Mouse (Mus musculus): ENCODE results near the gene Trp53bp2. TPM values are rescaled to one million over a fixed set of nuclear protein-coding genes. Genes with fewer than 3 reads are reported as not detected.
A peak's percentile ranks its signal among the peaks of the same experiment; 100 is the strongest.

Trp53bp2 gene
- total and polyA plus RNA-seq, 2 experiments from 2014 or later = 9.9 to 21.1 TPM

DNA sequence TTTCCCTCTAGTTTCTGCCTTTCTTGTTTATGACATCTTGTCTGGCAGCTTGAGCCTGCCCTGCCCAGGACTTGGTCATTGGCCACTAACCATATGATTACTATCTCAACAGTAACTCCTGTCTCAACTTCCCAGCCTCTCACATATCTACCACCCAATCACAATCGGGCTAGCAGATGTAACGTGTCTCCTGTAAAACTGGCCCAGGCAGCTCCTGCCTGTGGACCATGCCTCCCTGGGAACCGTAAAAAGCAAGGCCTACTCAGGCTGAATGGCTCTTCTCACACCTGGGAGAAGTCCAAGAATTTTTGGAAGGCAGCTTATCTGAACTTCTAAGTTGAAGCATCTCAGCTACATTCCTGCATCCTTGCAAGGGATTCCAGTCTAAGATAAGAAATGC lies 10.2 kb upstream of the Trp53bp2 start:
- ATAC-seq (ENCODE audit: low FRiP score) (no peak), DNase-seq (ENCODE audit: low spot score) (no peak)
- H3K36me3 ChIP-seq (ENCODE audit: insufficient read depth, low read length) = no peaks in the 10 kb centered on the region

DNA sequence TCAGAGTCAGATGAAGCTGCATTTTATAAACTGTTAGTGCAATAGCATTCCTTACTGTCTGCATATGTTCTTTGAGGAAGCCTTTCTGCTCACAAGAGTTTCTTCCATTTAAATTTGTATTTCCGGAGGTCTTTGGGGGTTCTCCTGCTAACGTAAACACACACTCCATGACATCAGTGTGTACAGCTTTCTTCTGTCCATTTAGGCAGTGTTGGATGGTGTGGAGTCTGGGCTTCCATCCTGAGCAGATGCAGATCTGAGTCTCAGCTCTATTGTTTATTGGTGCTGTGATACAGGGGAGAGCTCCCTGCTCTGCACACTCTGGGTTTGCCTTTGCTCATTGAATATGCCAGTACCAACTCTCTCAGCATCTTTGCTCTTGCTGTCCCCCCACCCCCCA lies 9.8 kb upstream of the Trp53bp2 start:
- no peaks in the 10 kb centered on the region for H3K4me1 ChIP-seq (ENCODE audit: insufficient read depth, low read length)
- no peak overlapping the region for H3K27ac ChIP-seq (ENCODE audit: low read depth, low read length)
- DNase-seq (ENCODE audit: low spot score) (no peak), ATAC-seq (ENCODE audit: low FRiP score) (no peak)
- no peak for TF ChIP-seq CTCF (IDR thresholded peaks at IDR 0.05)
- no peak overlapping the region for H3K4me2 ChIP-seq (ENCODE audit: low read depth, low read length, poor library complexity, severe bottlenecking)
- 94% methylated on average over 2 of the region's 2 CpGs for WGBS
- H3K9me3 ChIP-seq (ENCODE audit: low read length) = no peaks in the 10 kb centered on the region
- H3K4me3 ChIP-seq (ENCODE audit: low read depth, low read length) = no peak overlapping the region
- H3K9ac ChIP-seq (replicated peaks; ENCODE audit: low read length, poor library complexity, severe bottlenecking) = no peak overlapping the region
- no peaks in the 10 kb centered on the region for H3K36me3 ChIP-seq (ENCODE audit: insufficient read depth, low read length)
- H3K27me3 ChIP-seq (ENCODE audit: insufficient read depth, low read length) = no peaks in the 10 kb centered on the region

More for the DNA sequence above, 10.2 kb upstream of the Trp53bp2 start:
- no peak overlapping the region for H3K4me2 ChIP-seq (ENCODE audit: low read depth, low read length, poor library complexity, severe bottlenecking)
- H3K27ac ChIP-seq (ENCODE audit: low read depth, low read length) = no peak overlapping the region
- no peak for TF ChIP-seq CTCF (IDR thresholded peaks at IDR 0.05)
- H3K4me1 ChIP-seq (ENCODE audit: insufficient read depth, low read length) = no peaks in the 10 kb centered on the region
- no peak overlapping the region for H3K9ac ChIP-seq (replicated peaks; ENCODE audit: low read length, poor library complexity, severe bottlenecking)
- no peaks in the 10 kb centered on the region for H3K27me3 ChIP-seq (ENCODE audit: insufficient read depth, low read length)
- no peaks in the 10 kb centered on the region for H3K9me3 ChIP-seq (ENCODE audit: low read length)
- WGBS = 75% methylated on average over 3 of the region's 3 CpGs
- H3K4me3 ChIP-seq (ENCODE audit: low read depth, low read length) = no peak overlapping the region

DNA sequence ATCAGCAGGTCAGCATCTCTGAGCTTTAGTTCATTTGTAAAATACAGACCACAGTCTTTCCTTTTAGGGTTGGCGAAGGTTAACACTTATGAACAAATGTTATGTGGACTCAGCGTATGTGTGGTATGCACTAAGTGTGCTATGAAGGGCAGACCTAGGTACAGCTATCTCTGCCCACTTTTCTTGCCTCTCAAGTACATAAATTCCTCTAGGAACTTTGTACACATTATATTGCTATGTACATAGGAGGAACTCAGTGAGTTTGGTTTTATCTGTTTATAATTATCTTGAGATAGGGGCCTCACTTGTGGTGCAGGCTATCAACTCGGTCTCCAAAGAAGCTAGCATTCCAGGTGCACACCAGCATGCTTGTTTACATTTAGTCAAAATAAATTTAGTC lies 9.1 kb upstream of the Trp53bp2 start:
- DNase-seq (ENCODE audit: low spot score) (no peak), ATAC-seq (ENCODE audit: low FRiP score) (no peak)
- WGBS = 96% methylated on average over 3 of the region's 3 CpGs
- H3K36me3 ChIP-seq (ENCODE audit: insufficient read depth, low read length) = no peaks in the 10 kb centered on the region
- no peak overlapping the region for H3K4me2 ChIP-seq (ENCODE audit: low read depth, low read length, poor library complexity, severe bottlenecking)
- no peak overlapping the region for H3K9ac ChIP-seq (replicated peaks; ENCODE audit: low read length, poor library complexity, severe bottlenecking)
- no peak for TF ChIP-seq CTCF (IDR thresholded peaks at IDR 0.05)
- H3K27ac ChIP-seq (ENCODE audit: low read depth, low read length) = no peak overlapping the region
- H3K4me3 ChIP-seq (ENCODE audit: low read depth, low read length) = no peak overlapping the region
- H3K9me3 ChIP-seq (ENCODE audit: low read length) = no peaks in the 10 kb centered on the region
- no peaks in the 10 kb centered on the region for H3K4me1 ChIP-seq (ENCODE audit: insufficient read depth, low read length)
- H3K27me3 ChIP-seq (ENCODE audit: insufficient read depth, low read length) = no peaks in the 10 kb centered on the region

DNA sequence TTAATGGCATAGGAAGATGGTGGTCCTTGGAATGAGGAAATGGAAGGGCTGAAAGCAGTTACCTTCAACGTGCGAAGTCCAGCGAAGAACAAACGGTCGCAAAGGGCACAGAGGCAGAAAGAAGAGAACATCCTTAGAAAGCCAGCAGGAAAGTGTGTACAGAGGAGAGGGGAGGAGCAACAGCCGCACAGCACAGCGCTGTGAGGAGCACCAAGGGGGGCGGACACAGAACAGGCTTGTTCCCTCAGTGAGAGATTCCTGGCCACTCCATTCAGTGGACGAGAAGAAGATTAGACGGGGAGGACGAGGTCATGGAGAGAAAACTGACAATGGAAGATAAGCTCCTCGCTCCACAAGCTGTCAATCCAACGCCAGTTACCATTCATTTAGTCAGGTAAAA lies 5.9 kb upstream of the Trp53bp2 start:
- H3K9ac ChIP-seq (replicated peaks; ENCODE audit: low read length, poor library complexity, severe bottlenecking) = no peak overlapping the region
- H3K4me2 ChIP-seq (ENCODE audit: low read depth, low read length, poor library complexity, severe bottlenecking) = no peak overlapping the region
- no peaks in the 10 kb centered on the region for H3K27me3 ChIP-seq (ENCODE audit: insufficient read depth, low read length)
- H3K4me3 ChIP-seq (ENCODE audit: low read depth, low read length) = no peak overlapping the region
- no peak for ATAC-seq (ENCODE audit: low FRiP score)
- no peak for TF ChIP-seq CTCF (IDR thresholded peaks at IDR 0.05)
- H3K9me3 ChIP-seq (ENCODE audit: low read length) = no peaks in the 10 kb centered on the region
- no peak overlapping the region for H3K27ac ChIP-seq (ENCODE audit: low read depth, low read length)
- H3K36me3 ChIP-seq (ENCODE audit: insufficient read depth, low read length) = no peaks in the 10 kb centered on the region
- no peak for DNase-seq (ENCODE audit: low spot score)
- WGBS = 46% methylated on average over 13 of the region's 13 CpGs
- H3K4me1 ChIP-seq (ENCODE audit: insufficient read depth, low read length) = no peaks in the 10 kb centered on the region

DNA sequence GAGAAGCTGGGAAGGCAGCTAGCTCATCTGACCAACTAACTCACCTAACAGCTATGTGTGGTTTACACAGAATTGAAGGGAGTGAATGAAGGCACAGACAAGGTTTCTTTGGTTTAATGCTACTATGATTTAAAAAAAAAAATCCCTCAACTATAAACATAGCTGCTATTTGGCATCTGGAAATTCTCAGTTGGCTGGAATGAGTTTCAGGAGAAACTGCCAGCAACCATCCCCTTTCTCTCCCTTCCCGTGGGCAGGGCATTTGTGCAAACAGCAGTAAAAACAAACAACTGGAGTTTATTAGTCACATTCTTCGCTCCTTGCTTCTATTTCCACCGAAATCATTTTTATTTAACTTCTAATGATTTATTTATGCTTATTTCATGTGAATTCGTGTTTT lies 2.4 kb upstream of the Trp53bp2 start:
- H3K36me3 ChIP-seq (ENCODE audit: insufficient read depth, low read length) = no peaks in the 10 kb centered on the region
- no peak overlapping the region for H3K27ac ChIP-seq (ENCODE audit: low read depth, low read length)
- H3K9me3 ChIP-seq (ENCODE audit: low read length) = no peaks in the 10 kb centered on the region
- TF ChIP-seq CTCF (IDR thresholded peaks at IDR 0.05) = no peak
- WGBS = 84% methylated on average over 4 of the region's 4 CpGs
- no peak overlapping the region for H3K4me3 ChIP-seq (ENCODE audit: low read depth, low read length)
- ATAC-seq (ENCODE audit: low FRiP score) (no peak), DNase-seq (ENCODE audit: low spot score) (no peak)
- H3K4me2 ChIP-seq (ENCODE audit: low read depth, low read length, poor library complexity, severe bottlenecking) = no peak overlapping the region
- no peaks in the 10 kb centered on the region for H3K27me3 ChIP-seq (ENCODE audit: insufficient read depth, low read length)
- no peak overlapping the region for H3K9ac ChIP-seq (replicated peaks; ENCODE audit: low read length, poor library complexity, severe bottlenecking)
- H3K4me1 ChIP-seq (ENCODE audit: insufficient read depth, low read length) = peaks cover 3% of the 10 kb centered on the region

DNA sequence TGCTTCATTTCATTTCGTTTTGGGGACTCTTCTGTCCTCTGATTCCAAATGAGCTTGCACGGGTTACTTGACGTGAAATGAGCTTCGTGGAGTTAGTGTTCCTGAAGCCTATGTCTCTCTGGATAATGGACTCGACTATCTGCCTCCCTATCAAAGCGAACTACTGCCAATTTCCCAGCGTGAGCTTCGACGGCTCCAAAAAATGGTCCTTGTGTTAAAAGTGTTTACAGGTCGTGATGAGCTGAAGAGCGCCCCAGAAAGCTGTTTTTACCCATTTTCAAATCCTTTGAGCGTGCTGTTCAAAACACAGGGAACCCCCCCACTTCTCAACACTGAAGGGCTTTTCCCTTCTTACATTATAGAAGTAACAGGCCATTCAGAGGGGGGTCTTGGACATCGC lies 729 bp upstream of the Trp53bp2 start:
- Histone ChIP-seq H3K9me3 (ENCODE audit: low read length) (no peaks in the 10 kb centered on the region), H3K4me1 (ENCODE audit: insufficient read depth, low read length) (peaks cover 3% of the 10 kb centered on the region), H3K4me3 (ENCODE audit: low read depth, low read length) (peak overlapping the region; percentile 65), H3K36me3 (ENCODE audit: insufficient read depth, low read length) (no peaks in the 10 kb centered on the region), H3K4me2 (ENCODE audit: low read depth, low read length, poor library complexity, severe bottlenecking) (peak overlapping the region; percentile 67), H3K27me3 (ENCODE audit: insufficient read depth, low read length) (no peaks in the 10 kb centered on the region), H3K27ac (ENCODE audit: low read depth, low read length) (peak overlapping the region; percentile 94), H3K9ac (replicated peaks; ENCODE audit: low read length, poor library complexity, severe bottlenecking) (peak overlapping the region; percentile 86)
- peak; percentile 62 for DNase-seq (ENCODE audit: low spot score)
- no peak; the same call in 1 of the 2 replicates for TF ChIP-seq CTCF (IDR thresholded peaks at IDR 0.05)
- 2% methylated on average over 13 of the region's 13 CpGs for WGBS
- ATAC-seq (ENCODE audit: low FRiP score) = no peak

Data from midbrain, postnatal 0 days (tissue).